Mouse (Mus musculus) thymus, postnatal 10 days (tissue): ENCODE measurements around the gene Nfyc.

Experiments
- DNase-seq, 2 experiments: peaks; one replicate each; pipeline ENCODE4 v3.0.0; 2021; ENCODE audit warnings: low spot score in 2 of 2

Nfyc gene

GRCm38 (mm10) chr4:120825577-120826326 lies 5.6 kb downstream of the Nfyc start:
- DNase-seq, result peak; percentile 97 to 99

GRCm38 (mm10) chr4:120825100-120825553 lies 6.2 kb downstream of the Nfyc start:
- peak; percentile 90 to 91 for DNase-seq

DNA sequence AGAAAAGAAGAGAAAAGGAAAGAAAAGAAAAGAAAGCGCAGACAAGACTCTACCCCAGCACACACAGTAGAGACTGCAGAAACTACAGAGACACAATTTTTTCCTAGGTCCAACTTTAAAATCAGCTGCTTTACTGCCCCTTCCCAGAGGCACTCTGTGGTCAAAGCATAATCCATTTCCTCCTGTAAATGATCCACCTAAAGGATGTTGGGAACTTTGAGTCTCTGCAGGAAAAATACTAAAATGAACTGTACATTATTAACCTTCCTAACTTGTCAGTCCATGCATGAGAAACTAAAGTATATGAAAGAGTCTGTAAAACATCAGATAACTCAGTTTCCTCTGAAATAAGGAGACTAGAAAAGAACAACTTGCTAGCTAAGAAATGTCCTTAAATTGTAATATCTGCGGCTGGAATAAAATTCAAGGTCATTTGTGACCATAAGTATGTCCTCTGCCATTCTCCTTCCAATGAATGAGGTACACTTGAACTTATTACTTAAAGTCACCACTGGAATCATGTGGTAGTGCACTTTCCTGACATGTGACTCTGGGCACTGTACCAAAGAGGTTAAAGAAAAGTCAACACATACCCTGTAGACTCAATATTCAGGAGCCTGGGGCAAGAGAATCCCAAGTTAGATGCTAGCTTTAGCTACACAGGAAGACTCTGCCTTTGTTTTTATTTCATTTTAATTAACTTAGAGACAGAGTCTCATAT lies 9.0 kb downstream of the Nfyc start:
- DNase-seq, result no peak

DNA sequence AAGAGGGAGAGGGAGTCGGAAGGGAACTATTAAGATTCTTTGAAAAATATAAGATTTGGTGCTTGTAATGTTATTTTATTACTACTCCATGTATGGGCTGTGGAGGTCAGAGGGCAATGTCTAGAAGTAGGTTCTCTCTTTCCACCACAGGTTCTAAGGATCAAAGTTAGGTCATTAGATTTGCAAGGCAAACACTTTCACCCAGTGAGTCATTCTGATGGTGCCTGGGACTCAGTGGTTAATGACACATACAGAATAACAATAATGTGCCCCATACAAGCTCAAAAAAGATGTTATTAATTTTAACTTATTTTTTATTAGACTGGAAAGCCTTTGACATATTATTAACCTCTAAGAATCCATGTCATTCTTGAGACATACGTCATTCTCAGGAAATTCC lies 11.5 kb downstream of the Nfyc start:
- no peak for DNase-seq

DNA sequence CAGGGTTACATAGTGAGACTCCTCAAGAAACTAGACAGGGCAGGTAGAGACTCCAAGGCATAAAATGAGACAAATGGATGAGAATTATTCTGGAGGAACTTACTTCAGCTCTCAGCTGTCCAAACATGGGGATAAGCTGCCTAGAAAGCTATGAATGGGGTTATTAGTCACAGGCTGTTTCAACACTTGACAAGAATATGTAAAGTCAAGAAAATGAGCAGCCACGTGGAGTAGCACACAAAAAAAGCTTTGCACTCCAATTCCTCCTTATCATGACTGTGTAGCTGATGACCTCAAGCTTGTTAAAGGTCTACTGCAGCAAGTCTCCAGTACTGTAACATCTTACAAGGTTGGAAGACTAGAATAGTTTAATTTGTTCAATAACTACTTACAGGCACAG lies 12.1 kb downstream of the Nfyc start:
- DNase-seq, result no peak

DNA sequence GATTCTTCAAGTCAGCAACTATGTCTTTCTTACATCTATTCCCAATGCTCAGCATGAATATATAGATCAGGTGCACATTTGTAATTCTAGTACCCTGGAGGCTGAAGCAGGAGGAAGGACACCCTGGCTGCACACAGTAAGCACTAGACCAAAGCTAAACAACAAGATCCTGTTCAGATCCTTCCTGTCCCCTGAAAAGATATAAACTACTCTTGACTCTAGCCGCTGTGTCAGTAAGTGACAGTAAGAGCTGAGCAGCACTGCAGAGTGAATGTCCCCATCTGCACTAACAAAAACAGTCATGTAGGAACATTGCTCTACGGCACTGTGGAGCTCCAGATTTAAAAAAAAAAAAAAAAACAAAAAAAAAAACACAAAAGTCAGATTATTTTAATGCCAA lies 13.4 kb downstream of the Nfyc start:
- no peak for DNase-seq

GRCm38 (mm10) chr4:120817002-120817774 lies 14.2 kb downstream of the Nfyc start:
- no peak for DNase-seq

DNA sequence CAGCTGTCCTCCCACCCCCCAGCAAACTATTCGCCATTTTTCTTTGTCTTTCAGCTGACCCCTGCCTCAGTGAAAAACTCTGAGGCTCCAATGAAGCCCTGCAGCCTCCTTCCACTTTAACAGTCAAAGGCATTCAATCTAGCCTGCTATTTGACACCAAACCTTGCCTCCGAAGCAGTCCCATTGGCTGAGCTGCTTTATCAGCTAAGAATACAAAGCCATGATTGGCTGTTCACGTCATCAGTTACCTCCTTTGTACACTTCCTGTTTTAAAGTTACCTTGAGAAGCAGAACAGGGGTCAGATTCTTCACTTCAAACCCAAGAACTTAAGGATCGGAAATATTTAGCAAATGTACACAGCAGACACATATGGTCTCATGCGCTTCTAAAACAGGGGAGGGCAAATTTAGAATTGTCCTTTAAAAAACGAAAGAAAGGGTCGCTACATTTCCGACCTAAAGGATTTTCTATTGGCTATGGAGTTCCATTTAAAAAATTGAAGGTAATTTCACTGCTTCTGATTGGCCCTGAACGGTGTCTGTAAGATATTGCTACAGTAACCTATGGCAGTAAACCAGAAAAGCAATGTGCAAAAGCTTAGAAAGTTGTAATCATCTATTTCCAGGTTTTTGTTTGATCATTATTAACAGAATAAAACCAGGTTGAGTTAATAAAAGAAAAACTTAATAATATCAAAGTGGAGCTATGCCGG lies 15.6 kb downstream of the Nfyc start:
- DNase-seq, result peak; percentile 68 to 70

- no peak for DNase-seq
Measured at GRCm38 (mm10) chr4:120815163-120815562, 16.2 kb downstream of the Nfyc start.

GRCm38 (mm10) chr4:120814171-120814570 lies 17.2 kb downstream of the Nfyc start:
- no peak for DNase-seq

DNA sequence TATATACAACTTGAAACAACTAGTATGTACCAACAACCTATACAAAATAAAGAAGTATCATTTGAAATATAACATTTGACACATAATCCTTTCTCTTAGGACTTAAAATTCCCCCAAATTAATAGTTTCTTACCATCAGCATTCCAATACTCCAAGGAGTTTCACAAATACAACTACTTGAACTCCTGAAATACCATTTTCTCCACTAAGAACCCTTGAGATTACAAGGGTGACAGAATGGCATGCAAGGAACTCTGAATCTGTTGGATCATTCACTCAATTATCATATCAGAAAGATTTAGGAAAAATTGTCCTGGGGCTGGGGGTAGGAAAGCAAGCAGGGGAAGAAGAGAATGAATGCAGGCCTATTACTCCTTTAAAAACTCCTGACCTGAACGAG lies 17.6 kb downstream of the Nfyc start:
- DNase-seq, result no peak

- DNase-seq, result no peak
Measured at GRCm38 (mm10) chr4:120805816-120806215, 25.6 kb downstream of the Nfyc start.

DNA sequence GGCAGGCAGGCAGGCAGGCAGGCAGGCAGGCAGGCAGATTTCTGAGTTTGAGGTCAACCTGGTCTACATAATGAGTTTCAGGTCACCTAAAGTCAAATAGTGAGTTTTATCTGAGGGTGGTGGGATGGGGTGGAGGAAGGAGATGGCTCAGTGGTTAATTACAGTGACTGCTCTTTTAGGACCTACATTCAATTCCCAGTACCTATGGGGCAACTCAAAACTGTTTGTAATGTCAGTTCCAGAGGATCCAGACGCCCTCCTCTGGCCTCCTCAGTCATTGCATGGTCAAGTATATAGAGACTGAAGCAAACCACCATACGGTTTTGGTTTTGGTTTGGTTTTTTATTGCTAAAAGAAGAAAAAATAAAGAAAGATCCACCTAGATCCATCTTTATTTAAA lies 29.9 kb downstream of the Nfyc start:
- DNase-seq, result peak in 1 of 2 experiments; percentile 34

- DNase-seq, result no peak
Measured at GRCm38 (mm10) chr4:120800691-120801090, 30.7 kb downstream of the Nfyc start.

DNA sequence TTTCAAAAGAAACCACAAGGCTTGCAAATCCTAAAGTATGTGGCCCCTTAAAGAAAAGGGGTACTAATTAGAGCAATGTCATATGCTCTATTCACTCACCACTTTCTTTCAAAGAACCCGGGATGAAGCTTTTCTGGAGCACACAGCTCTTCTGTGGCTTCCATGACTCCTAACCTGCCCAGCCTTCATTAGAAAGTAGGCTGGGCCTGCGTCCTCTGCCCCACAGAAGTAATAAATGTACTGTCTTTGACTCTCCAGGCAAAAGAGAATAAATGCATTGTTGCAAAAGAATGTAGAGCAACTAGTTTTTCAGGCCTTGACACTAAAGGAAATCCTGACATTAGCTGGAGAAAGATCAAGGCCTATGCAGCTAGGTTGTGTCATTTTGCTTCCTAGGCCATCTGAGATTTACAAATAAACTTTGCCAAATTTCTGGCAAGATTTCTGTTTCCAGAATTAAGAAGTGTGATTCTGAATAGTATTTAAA lies 31.6 kb downstream of the Nfyc start:
- no peak for DNase-seq

DNA sequence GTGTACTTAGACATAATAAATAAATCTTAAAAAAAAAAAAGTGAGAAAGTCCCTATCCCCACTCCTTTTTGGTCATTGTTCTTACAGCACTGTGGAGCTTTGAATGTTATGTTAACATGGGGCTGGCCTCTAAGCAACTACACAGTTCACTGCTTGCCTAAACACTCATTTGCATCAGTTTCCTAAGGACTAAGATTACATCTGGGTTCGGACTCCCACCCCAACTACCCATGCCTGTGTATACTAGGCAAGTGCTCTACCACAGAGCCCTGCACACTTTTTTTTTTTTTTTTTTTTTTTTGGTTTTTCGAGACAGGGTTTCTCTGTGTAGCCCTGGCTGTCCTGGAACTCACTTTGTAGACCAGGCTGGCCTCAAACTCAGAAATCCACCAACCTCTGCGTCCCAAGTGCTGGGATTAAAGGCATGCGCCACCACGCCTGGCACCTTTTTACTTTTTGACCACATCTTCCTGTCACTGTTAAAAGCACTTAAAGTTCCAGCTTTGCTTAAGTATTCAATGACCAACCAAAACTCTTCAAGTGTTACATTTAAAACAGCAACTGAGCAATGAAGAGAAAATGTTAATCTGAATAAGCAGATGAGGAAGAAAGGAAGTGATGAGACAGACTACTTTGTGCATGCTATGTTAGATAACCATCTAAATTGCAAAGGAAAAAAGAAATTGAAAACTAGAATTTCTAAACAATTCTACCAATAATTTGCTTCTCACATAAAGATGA lies 33.2 kb downstream of the Nfyc start:
- no peak for DNase-seq

DNA sequence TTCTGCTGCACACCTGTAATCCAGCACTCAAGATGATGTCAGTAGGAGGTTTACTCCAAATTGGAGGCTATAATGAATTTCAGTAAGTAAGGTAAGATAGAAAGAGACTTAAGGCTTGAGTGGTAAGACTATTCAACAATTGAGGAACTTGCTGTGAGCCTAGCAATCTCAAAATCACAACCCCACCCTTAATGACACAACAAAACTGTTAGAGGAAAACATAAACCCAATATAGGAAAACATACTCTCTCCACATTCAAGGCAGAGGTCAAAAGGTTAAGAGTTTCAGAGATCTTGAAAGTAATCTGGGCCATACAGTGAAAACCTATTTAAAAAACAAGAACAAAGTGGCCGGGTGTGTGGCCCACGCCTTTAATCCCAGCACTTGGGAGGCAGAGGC lies 34.7 kb downstream of the Nfyc start:
- no peak for DNase-seq

GRCm38 (mm10) chr4:120795646-120796045 lies 35.7 kb downstream of the Nfyc start:
- DNase-seq, result no peak

DNA sequence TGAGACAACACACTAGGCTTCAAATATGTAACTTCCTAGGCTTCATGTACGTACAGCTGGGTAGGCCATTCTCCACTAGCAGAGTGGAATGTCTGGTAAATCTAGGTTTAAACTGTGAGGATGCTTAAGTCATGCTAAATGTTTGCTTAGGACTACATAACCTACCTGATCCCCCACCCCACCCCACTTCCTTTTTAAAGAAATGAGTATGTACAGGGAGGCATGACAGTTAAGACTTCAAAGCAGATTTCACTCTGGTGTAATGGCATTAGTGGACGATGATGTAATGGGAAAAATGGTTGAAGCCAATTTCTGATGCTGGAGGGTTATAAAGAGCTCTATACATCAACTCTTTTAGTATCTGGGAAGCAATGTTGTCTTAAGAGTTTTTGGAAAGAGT lies 38.5 kb downstream of the Nfyc start:
- DNase-seq, result no peak

DNA sequence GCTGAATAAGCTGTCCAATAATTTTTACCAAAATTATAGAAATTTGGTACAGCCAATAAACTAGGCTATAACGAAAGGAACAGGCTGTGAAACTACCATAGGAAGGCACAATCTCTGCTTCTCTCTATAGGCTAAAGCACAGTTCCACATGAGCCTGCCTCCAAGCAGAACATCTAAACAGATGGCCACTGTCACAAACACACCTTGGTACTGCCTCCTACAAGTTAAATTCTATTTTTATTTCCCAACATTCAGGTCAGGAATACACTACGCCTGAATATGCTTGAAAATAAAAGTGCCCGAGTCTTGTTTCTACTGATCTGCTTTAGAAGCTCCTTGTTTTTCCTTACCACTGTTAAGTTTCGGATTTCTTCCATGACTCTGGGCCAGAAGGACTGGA lies 41.3 kb downstream of the Nfyc start:
- DNase-seq, result no peak

- no peak for DNase-seq
Measured at GRCm38 (mm10) chr4:120755801-120756200, 75.6 kb downstream of the Nfyc start.
